ENCODE assay signal across 24 mouse cellular contexts in genomic region chr6:40220634-40221120, GRCm38 (mm10).
A peak's percentile ranks its signal among the peaks of the same experiment; 100 is the strongest.
DNase-seq lines count a peak whose midpoint lies in the region; ATAC-seq and TF ChIP-seq lines count a peak whose summit lies in the region.
"Had no signal": no experiment of that assay in that cellular context is flagged by ENCODE, and none has a peak within 500 bp of the region (broad histone marks: within the 10 kb centered on the region; RNA-seq: fewer than 3 reads in every experiment).

No protein-coding gene starts in this region.

- no peaks in the 10 kb centered on the region for H3K27me3 ChIP-seq in lung, postnatal 0 days (replicated peaks; ENCODE audit: insufficient read depth, low read length)
- no peaks in the 10 kb centered on the region for H3K27me3 ChIP-seq in stomach, embryonic 16.5 days (ENCODE audit: control insufficient read depth, insufficient read depth, low read length)
- H3K27me3 ChIP-seq: embryonic facial prominence, embryonic 12.5 days; embryonic facial prominence, embryonic 15.5 days; forebrain, embryonic 12.5 days; forebrain, embryonic 15.5 days; heart, embryonic 13.5 days had no signal

- peak; percentile 16 for DNase-seq in lung, postnatal 0 days (ENCODE audit: low spot score)
- DNase-seq in lung, postnatal 25 days (ENCODE audit: low spot score), result no peak
- peak; percentile 71 for DNase-seq in 3T3-L1 (ENCODE audit: low read depth, low spot score)
- peak; percentile 39 for DNase-seq in Muller cell, postnatal 12 days (ENCODE audit: inconsistent ontology term)
- DNase-seq: adrenal gland, adult 2 months; adrenal gland, postnatal 14 days; cerebellum, adult 11 months; cerebellum, adult 2 months; cerebellum, adult 9-11 months; cerebellum, postnatal 25 days; gastrocnemius, postnatal 25 days; heart, adult 18-20 months; heart, postnatal 14 days; heart, postnatal 4 days had no signal

- H3K4me3 ChIP-seq in lung, postnatal 0 days (ENCODE audit: low read depth, low read length), result no peak overlapping the region
- H3K4me3 ChIP-seq in stomach, embryonic 16.5 days (replicated peaks; ENCODE audit: low read length), result no peak overlapping the region
- H3K4me3 ChIP-seq: embryonic facial prominence, embryonic 12.5 days; embryonic facial prominence, embryonic 15.5 days; erythroblast, embryonic 14.5 days; forebrain, embryonic 12.5 days; forebrain, embryonic 15.5 days; heart, embryonic 13.5 days had no signal

- H3K4me1 ChIP-seq in lung, postnatal 0 days (ENCODE audit: insufficient read depth, low read depth, low read length), result no peaks in the 10 kb centered on the region
- 0 out of 2 replicates have a peak, but pooled peaks cover 4% of the 10 kb centered on the region for H3K4me1 ChIP-seq in stomach, embryonic 16.5 days (ENCODE audit: control insufficient read depth, insufficient read depth, low read length)
- H3K4me1 ChIP-seq: embryonic facial prominence, embryonic 12.5 days; embryonic facial prominence, embryonic 15.5 days; forebrain, embryonic 12.5 days; heart, embryonic 13.5 days had no signal

- no peaks in the 10 kb centered on the region for H3K36me3 ChIP-seq in lung, postnatal 0 days (ENCODE audit: insufficient read depth, low read length)
- no peaks in the 10 kb centered on the region for H3K36me3 ChIP-seq in stomach, embryonic 16.5 days (ENCODE audit: control insufficient read depth, insufficient read depth, low read length)
- H3K36me3 ChIP-seq: embryonic facial prominence, embryonic 12.5 days; embryonic facial prominence, embryonic 15.5 days; forebrain, embryonic 12.5 days; forebrain, embryonic 15.5 days; heart, embryonic 13.5 days had no signal

- no peaks in the 10 kb centered on the region for H3K9me3 ChIP-seq in lung, postnatal 0 days (ENCODE audit: low read length)
- H3K9me3 ChIP-seq in stomach, embryonic 16.5 days (replicated peaks; ENCODE audit: control insufficient read depth, low read length), result no peaks in the 10 kb centered on the region
- H3K9me3 ChIP-seq: embryonic facial prominence, embryonic 12.5 days; embryonic facial prominence, embryonic 15.5 days; forebrain, embryonic 12.5 days; forebrain, embryonic 15.5 days; heart, embryonic 13.5 days had no signal

- H3K9ac ChIP-seq in lung, postnatal 0 days (replicated peaks; ENCODE audit: low read depth), result no peak overlapping the region
- H3K9ac ChIP-seq in stomach, embryonic 16.5 days (ENCODE audit: low read length), result no peak overlapping the region
- H3K9ac ChIP-seq: embryonic facial prominence, embryonic 12.5 days; embryonic facial prominence, embryonic 15.5 days; forebrain, embryonic 12.5 days; forebrain, embryonic 15.5 days; heart, embryonic 13.5 days; hindbrain, embryonic 14.5 days had no signal

- TF ChIP-seq CTCF in lung, postnatal 0 days (IDR thresholded peaks at IDR 0.05), result no peak

- ATAC-seq in lung, postnatal 0 days, result no peak
- ATAC-seq in stomach, embryonic 16.5 days (ENCODE audit: insufficient read depth, low FRiP score), result peak; percentile 47; the same call in 1 of the 2 replicates
- no peak for ATAC-seq in erythroblast, adult 5-6 weeks (replicated peaks; ENCODE audit: low FRiP score, poor library complexity, severe bottlenecking)
- ATAC-seq: forebrain, embryonic 15.5 days; hindbrain, postnatal 0 days had no signal

- no peak overlapping the region for H3K4me2 ChIP-seq in lung, postnatal 0 days (replicated peaks; ENCODE audit: low read depth, low read length)
- H3K4me2 ChIP-seq in stomach, embryonic 16.5 days (ENCODE audit: low read depth, low read length), result no peak overlapping the region
- H3K4me2 ChIP-seq: embryonic facial prominence, embryonic 12.5 days; embryonic facial prominence, embryonic 15.5 days; forebrain, embryonic 12.5 days; forebrain, embryonic 15.5 days; heart, embryonic 13.5 days; hindbrain, embryonic 14.5 days had no signal

- no peak for TF ChIP-seq EP300 in lung, postnatal 0 days (IDR thresholded peaks at IDR 0.05)

- no peak overlapping the region for H3K27ac ChIP-seq in lung, postnatal 0 days (ENCODE audit: low read length)
- no peak overlapping the region for H3K27ac ChIP-seq in stomach, embryonic 16.5 days (ENCODE audit: low read length)
- H3K27ac ChIP-seq: embryonic facial prominence, embryonic 12.5 days; embryonic facial prominence, embryonic 15.5 days; forebrain, embryonic 12.5 days; forebrain, embryonic 15.5 days; heart, embryonic 13.5 days; hindbrain, embryonic 14.5 days; hindbrain, postnatal 0 days had no signal
